Mouse (Mus musculus): ENCODE measurements at regions not wholly inside any gene's neighbourhood (a gene's known extent, or its start where the extent isn't known, plus 50 kb on each side); places are given as distances from the start of the nearest gene placed in this dataset.

- Histone ChIP-seq H3K4me3 (no peak overlapping the region), H3K4me1 (peaks cover 26% of the 10 kb centered on the region; the same call in 1 of the 2 replicates), H3K27me3 (ENCODE audit: insufficient read depth, poor library complexity, severe bottlenecking) (no peaks in the 10 kb centered on the region), H3K27ac (0 out of 2 replicates have a peak overlapping the region, but pooled peaks have one; percentile 75), H3K9me3 (no peaks in the 10 kb centered on the region), H3K36me3 (no peaks in the 10 kb centered on the region)
- no peak for DNase-seq (ENCODE audit: low spot score)
- 70% methylated on average over 2 of the region's 2 CpGs for WGBS
Measured at GRCm38 (mm10) chr3:21546411-21546810, 530.0 kb upstream of the Tbl1xr1 start.

- no peak for DNase-seq (ENCODE audit: low spot score)
- 33% methylated on average over 4 of the region's 4 CpGs for WGBS
- H3K4me3 ChIP-seq, result no peak overlapping the region
- no peaks in the 10 kb centered on the region for H3K9me3 ChIP-seq
- no peaks in the 10 kb centered on the region for H3K36me3 ChIP-seq
- no peaks in the 10 kb centered on the region for H3K27me3 ChIP-seq (ENCODE audit: insufficient read depth, poor library complexity, severe bottlenecking)
- 0 out of 2 replicates have a peak overlapping the region, but pooled peaks have one; percentile 17 for H3K27ac ChIP-seq
- H3K4me1 ChIP-seq, result peaks cover 29% of the 10 kb centered on the region; the same call in 1 of the 2 replicates
Measured at GRCm38 (mm10) chr3:21549671-21550070, 526.8 kb upstream of the Tbl1xr1 start.

- 60% methylated on average over 3 of the region's 3 CpGs for WGBS
- Histone ChIP-seq H3K4me1 (peaks cover 16% of the 10 kb centered on the region; the same call in 1 of the 2 replicates), H3K27me3 (ENCODE audit: insufficient read depth, poor library complexity, severe bottlenecking) (no peaks in the 10 kb centered on the region)
Measured at GRCm38 (mm10) chr3:21553159-21553758, 523.2 kb upstream of the Tbl1xr1 start.

GRCm38 (mm10) chr3:21553859-21554258 lies 522.6 kb upstream of the Tbl1xr1 start:
- Histone ChIP-seq H3K9me3 (no peaks in the 10 kb centered on the region), H3K36me3 (no peaks in the 10 kb centered on the region), H3K27ac (no peak overlapping the region), H3K4me1 (peaks cover 16% of the 10 kb centered on the region; the same call in 1 of the 2 replicates), H3K27me3 (ENCODE audit: insufficient read depth, poor library complexity, severe bottlenecking) (no peaks in the 10 kb centered on the region), H3K4me3 (no peak overlapping the region)
- WGBS, result 58% methylated on average over 1 of the region's 1 CpGs
- DNase-seq (ENCODE audit: low spot score), result no peak

More at GRCm38 (mm10) chr3:21553159-21553758, 523.2 kb upstream of the Tbl1xr1 start:
- H3K36me3 ChIP-seq, result no peaks in the 10 kb centered on the region
- H3K27ac ChIP-seq, result no peak overlapping the region
- H3K9me3 ChIP-seq, result no peaks in the 10 kb centered on the region
- DNase-seq (ENCODE audit: low spot score), result no peak
- H3K4me3 ChIP-seq, result no peak overlapping the region

- WGBS, result 89% methylated on average over 12 of the region's 12 CpGs
- Histone ChIP-seq H3K36me3 (no peaks in the 10 kb centered on the region), H3K4me1 (peaks cover 7% of the 10 kb centered on the region; the same call in 1 of the 2 replicates), H3K27me3 (ENCODE audit: insufficient read depth, poor library complexity, severe bottlenecking) (no peaks in the 10 kb centered on the region), H3K27ac (no peak overlapping the region), H3K4me3 (no peak overlapping the region), H3K9me3 (no peaks in the 10 kb centered on the region)
- DNase-seq (ENCODE audit: low spot score), result no peak
Measured at GRCm38 (mm10) chr3:21557963-21558441, 518.5 kb upstream of the Tbl1xr1 start.

GRCm38 (mm10) chr3:21562771-21563312 lies 513.6 kb upstream of the Tbl1xr1 start:
- H3K27me3 ChIP-seq (ENCODE audit: insufficient read depth, poor library complexity, severe bottlenecking), result no peaks in the 10 kb centered on the region
- DNase-seq (ENCODE audit: low spot score), result no peak
- H3K27ac ChIP-seq, result no peak overlapping the region
- H3K4me3 ChIP-seq, result no peak overlapping the region
- H3K36me3 ChIP-seq, result no peaks in the 10 kb centered on the region
- 84% methylated on average over 2 of the region's 2 CpGs for WGBS
- no peaks in the 10 kb centered on the region for H3K9me3 ChIP-seq
- H3K4me1 ChIP-seq, result peaks cover 27% of the 10 kb centered on the region

GRCm38 (mm10) chr3:21563454-21563853 lies 513.0 kb upstream of the Tbl1xr1 start:
- H3K9me3 ChIP-seq, result no peaks in the 10 kb centered on the region
- H3K4me1 ChIP-seq, result peaks cover 27% of the 10 kb centered on the region
- no peaks in the 10 kb centered on the region for H3K27me3 ChIP-seq (ENCODE audit: insufficient read depth, poor library complexity, severe bottlenecking)
- H3K27ac ChIP-seq, result no peak overlapping the region
- 76% methylated on average over 3 of the region's 3 CpGs for WGBS
- no peaks in the 10 kb centered on the region for H3K36me3 ChIP-seq
- no peak for DNase-seq (ENCODE audit: low spot score)
- no peak overlapping the region for H3K4me3 ChIP-seq

GRCm38 (mm10) chr3:21564211-21564781 lies 512.2 kb upstream of the Tbl1xr1 start:
- DNase-seq (ENCODE audit: low spot score), result no peak
- peak overlapping the region; percentile 82 for H3K27ac ChIP-seq
- peaks cover 27% of the 10 kb centered on the region for H3K4me1 ChIP-seq
- H3K4me3 ChIP-seq, result no peak overlapping the region
- 21% methylated on average over 3 of the region's 3 CpGs for WGBS
- H3K36me3 ChIP-seq, result no peaks in the 10 kb centered on the region
- H3K27me3 ChIP-seq (ENCODE audit: insufficient read depth, poor library complexity, severe bottlenecking), result no peaks in the 10 kb centered on the region
- H3K9me3 ChIP-seq, result no peaks in the 10 kb centered on the region

GRCm38 (mm10) chr3:21564847-21565485 lies 511.5 kb upstream of the Tbl1xr1 start:
- H3K4me1 ChIP-seq, result peaks cover 27% of the 10 kb centered on the region
- H3K36me3 ChIP-seq, result no peaks in the 10 kb centered on the region
- no peaks in the 10 kb centered on the region for H3K9me3 ChIP-seq
- H3K4me3 ChIP-seq, result no peak overlapping the region
- DNase-seq (ENCODE audit: low spot score), result no peak
- H3K27me3 ChIP-seq (ENCODE audit: insufficient read depth, poor library complexity, severe bottlenecking), result no peaks in the 10 kb centered on the region
- H3K27ac ChIP-seq, result peak overlapping the region; percentile 82
- 32% methylated on average over 4 of the region's 4 CpGs for WGBS

- Histone ChIP-seq H3K4me1 (peaks cover 20% of the 10 kb centered on the region), H3K36me3 (no peaks in the 10 kb centered on the region), H3K27ac (no peak overlapping the region), H3K4me3 (no peak overlapping the region), H3K27me3 (ENCODE audit: insufficient read depth, poor library complexity, severe bottlenecking) (no peaks in the 10 kb centered on the region), H3K9me3 (no peaks in the 10 kb centered on the region)
- DNase-seq (ENCODE audit: low spot score), result no peak
- 55% methylated on average over 1 of the region's 1 CpGs for WGBS
Measured at GRCm38 (mm10) chr3:21569721-21570120, 506.7 kb upstream of the Tbl1xr1 start.

GRCm38 (mm10) chr3:21578635-21579034 lies 497.8 kb upstream of the Tbl1xr1 start:
- no peak for DNase-seq (ENCODE audit: low spot score)
- Histone ChIP-seq H3K36me3 (no peaks in the 10 kb centered on the region), H3K9me3 (no peaks in the 10 kb centered on the region), H3K27ac (no peak overlapping the region), H3K4me1 (0 out of 2 replicates have a peak, but pooled peaks cover 5% of the 10 kb centered on the region), H3K27me3 (ENCODE audit: insufficient read depth, poor library complexity, severe bottlenecking) (no peaks in the 10 kb centered on the region), H3K4me3 (no peak overlapping the region)
- 72% methylated on average over 3 of the region's 3 CpGs for WGBS

GRCm38 (mm10) chr3:21582122-21582521 lies 494.3 kb upstream of the Tbl1xr1 start:
- no peaks in the 10 kb centered on the region for H3K27me3 ChIP-seq (ENCODE audit: insufficient read depth, poor library complexity, severe bottlenecking)
- H3K4me3 ChIP-seq, result no peak overlapping the region
- no peaks in the 10 kb centered on the region for H3K36me3 ChIP-seq
- no peaks in the 10 kb centered on the region for H3K9me3 ChIP-seq
- no peak overlapping the region for H3K27ac ChIP-seq
- no peaks in the 10 kb centered on the region for H3K4me1 ChIP-seq
- 79% methylated on average over 1 of the region's 1 CpGs for whole genome bisulfite sequencing
- no peak for DNase-seq (ENCODE audit: low spot score)

- Histone ChIP-seq H3K4me1 (no peaks in the 10 kb centered on the region), H3K27me3 (ENCODE audit: insufficient read depth, poor library complexity, severe bottlenecking) (no peaks in the 10 kb centered on the region), H3K9me3 (no peaks in the 10 kb centered on the region), H3K4me3 (no peak overlapping the region), H3K36me3 (no peaks in the 10 kb centered on the region), H3K27ac (no peak overlapping the region)
- no peak for DNase-seq (ENCODE audit: low spot score)
- 64% methylated on average over 3 of the region's 3 CpGs for WGBS
Measured at GRCm38 (mm10) chr3:21585767-21586166, 490.7 kb upstream of the Tbl1xr1 start.

All from heart, embryonic 10.5 days (tissue).